Mouse (Mus musculus) heart, postnatal 0 days (tissue): ENCODE measurements around the gene Cdk14. TPM values are rescaled to one million over a fixed set of nuclear protein-coding genes. Genes with fewer than 3 reads are reported as not detected.

Experiments used
- ATAC-seq: fragments of 200-750 bp; cut with Nextera tagmentation; 2 replicates; pipeline ENCODE4 v1.8.0; 2017; ENCODE audit warnings: low read depth, moderate number of reproducible peaks, moderate library complexity; ENCODE audit not compliant: insufficient read depth
- DNase-seq: peaks from one replicate; pipeline ENCODE4 v3.0.0-alpha.2; 2016; ENCODE audit warnings: low spot score
- H3K27ac ChIP-seq: fragments of 300-500 bp; sonication (generic); 2 replicates; pipeline ENCODE4 v1.5.1; 2014; ENCODE audit warnings: low read depth, mild to moderate bottlenecking
- H3K27me3 ChIP-seq: fragments of 300-500 bp; sonication (generic); 2 replicates; pipeline ENCODE4 v1.6.1; 2014; ENCODE audit warnings: low read length, mixed read lengths; ENCODE audit not compliant: control insufficient read depth, insufficient read depth
- H3K36me3 ChIP-seq: fragments of 300-500 bp; sonication (generic); replicated peaks from 2 replicates; pipeline ENCODE4 v1.6.1; 2014; ENCODE audit warnings: low read length, mixed read lengths; ENCODE audit not compliant: control insufficient read depth, insufficient read depth
- H3K4me1 ChIP-seq: fragments of 300-500 bp; sonication (generic); 2 replicates; pipeline ENCODE4 v1.6.1; 2014; ENCODE audit warnings: antibody characterized with exemption; ENCODE audit not compliant: control insufficient read depth, insufficient read depth
- H3K4me2 ChIP-seq: fragments of 300-500 bp; sonication (generic); 2 replicates; pipeline ENCODE4 v1.6.1; 2014; ENCODE audit warnings: low read depth, mild to moderate bottlenecking, low read length, moderate library complexity
- H3K4me3 ChIP-seq: fragments of 300-500 bp; sonication (generic); 2 replicates; pipeline ENCODE4 v1.5.1; 2014; ENCODE audit warnings: low read depth, low read length
- H3K9ac ChIP-seq: fragments of 300-500 bp; sonication (generic); replicated peaks from 2 replicates; pipeline ENCODE4 v1.6.1; 2014; ENCODE audit warnings: low read depth, low read length, mixed read lengths
- H3K9me3 ChIP-seq: fragments of 300-500 bp; sonication (generic); replicated peaks from 2 replicates; pipeline ENCODE4 v1.6.1; 2016; ENCODE audit warnings: low read length; ENCODE audit not compliant: control insufficient read depth
- CTCF ChIP-seq: IDR thresholded peaks from 2 replicates; pipeline ENCODE4 v1.5.1; 2016; ENCODE audit warnings: antibody characterized with exemption, control low read depth, low read depth
- EP300 ChIP-seq: IDR thresholded peaks from 2 replicates; pipeline ENCODE4 v1.6.1; 2016; ENCODE audit warnings: antibody characterized with exemption, low read depth
- WGBS: fragments of 180-500 bp; shearing (Covaris S2); extraction: QIAGEN DNeasy Blood & Tissue Kit; methylation state at CpG from one replicate; pipeline ENCODE4 v1.1.7; 2014; 5-methylcytosine and 5-hydroxymethylcytosine counted together
- polyA plus RNA-seq: library from polyadenylated mRNA; unstranded; fragments of >200 nt; fragmentation: Nextera tagmentation; extraction: Ambion mirVana; gene quantifications from 2 replicates; pipeline ENCODE4 v1.2.1, GENCODE M21; 2015
- total RNA-seq: library from RNA; depleted of rRNA; stranded (reverse); fragments of >200 nt; gene quantifications from 2 replicates; pipeline ENCODE4 v1.2.3, GENCODE M21; 2014; ENCODE audit warnings: low replicate concordance

Cdk14 gene
- total and polyA plus RNA-seq, 2 experiments from 2014 or later, result 5.8 to 17.5 TPM

DNA sequence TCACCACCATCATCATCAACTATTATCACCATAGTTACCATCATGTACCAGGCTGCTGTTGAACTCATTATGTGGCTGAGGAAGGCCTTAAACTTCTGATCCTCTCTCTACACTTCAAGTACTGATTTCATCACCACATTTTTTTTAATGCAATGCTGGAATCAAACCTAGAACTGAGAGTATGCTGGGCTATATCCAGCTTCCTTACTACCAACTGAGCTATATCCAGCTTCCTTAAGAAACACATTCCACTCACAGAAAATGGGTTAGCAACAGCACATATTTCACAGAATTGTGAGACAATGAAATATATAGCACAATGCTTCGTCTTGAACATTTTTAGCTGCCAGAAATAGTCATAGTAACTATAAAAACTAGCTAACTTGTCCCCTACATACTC, 446.7 kb downstream of the Cdk14 start:
- DNase-seq (no peak), ATAC-seq (no peak)
- no peak for TF ChIP-seq EP300
- no peak for TF ChIP-seq CTCF
- Histone ChIP-seq H3K27ac (no peak overlapping the region), H3K4me3 (no peak overlapping the region), H3K4me2 (no peak overlapping the region), H3K4me1 (no peaks in the 10 kb centered on the region), H3K27me3 (no peaks in the 10 kb centered on the region), H3K9ac (no peak overlapping the region), H3K36me3 (no peaks in the 10 kb centered on the region), H3K9me3 (no peaks in the 10 kb centered on the region)
- WGBS, result 91% methylated on average over 1 of the region's 1 CpGs

DNA sequence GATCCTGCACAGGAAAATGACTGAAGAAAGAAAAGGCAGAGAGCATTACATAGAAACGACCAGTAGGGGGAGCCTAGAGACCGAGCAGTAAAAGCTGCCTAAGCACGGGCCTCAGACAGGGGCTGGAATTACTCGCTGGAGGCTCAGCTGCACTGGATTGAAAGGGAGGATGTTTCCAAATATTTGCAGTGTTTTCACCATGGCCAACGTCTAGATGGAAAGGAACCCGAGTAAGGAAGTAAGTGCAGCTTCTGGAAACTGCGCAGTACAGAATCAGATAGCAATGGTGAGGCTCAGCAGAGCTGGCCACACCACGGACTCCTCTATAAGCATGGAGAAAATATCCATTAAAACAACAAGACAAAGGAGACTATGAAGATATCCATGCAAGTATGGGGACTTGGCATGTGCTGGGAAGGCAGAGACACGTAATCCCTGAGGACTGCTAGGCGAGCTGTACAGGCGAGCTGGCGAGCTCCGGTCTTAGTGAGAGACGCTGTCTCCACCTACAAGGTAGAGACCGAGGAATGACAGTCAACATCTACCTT, 458.0 kb downstream of the Cdk14 start:
- peak; percentile 88 for DNase-seq
- WGBS, result 45% methylated on average over 15 of the region's 15 CpGs
- no peak overlapping the region for H3K4me3 ChIP-seq
- H3K4me2 ChIP-seq, result no peak overlapping the region
- no peak overlapping the region for H3K9ac ChIP-seq
- H3K4me1 ChIP-seq, result 0 out of 2 replicates have a peak, but pooled peaks cover 5% of the 10 kb centered on the region
- no peaks in the 10 kb centered on the region for H3K36me3 ChIP-seq
- no peak overlapping the region for H3K27ac ChIP-seq
- TF ChIP-seq EP300 (no peak), CTCF (peak; percentile 97)
- no peaks in the 10 kb centered on the region for H3K9me3 ChIP-seq
- peak; percentile 75 for ATAC-seq
- H3K27me3 ChIP-seq, result no peaks in the 10 kb centered on the region

DNA sequence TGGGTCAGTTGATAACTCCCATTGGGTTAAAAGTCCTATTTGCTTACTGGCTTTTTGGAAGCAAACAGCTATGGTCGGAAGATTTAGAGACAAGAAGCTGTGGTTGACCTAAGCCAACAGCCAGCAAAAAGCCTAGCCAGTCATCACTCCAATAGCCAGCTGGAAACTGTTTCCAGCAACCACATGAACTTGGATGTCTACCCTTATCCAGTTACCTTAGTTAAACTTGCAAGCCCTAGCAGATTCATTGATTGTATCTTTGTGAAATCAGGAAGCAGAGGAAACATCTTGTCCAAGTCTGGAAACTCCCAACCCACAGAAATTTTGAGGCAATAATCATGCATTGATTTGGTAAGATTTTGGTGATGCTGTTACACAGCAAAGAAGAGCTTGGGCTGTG, 458.5 kb downstream of the Cdk14 start:
- no peaks in the 10 kb centered on the region for H3K36me3 ChIP-seq
- TF ChIP-seq EP300 (no peak), CTCF (no peak)
- H3K4me1 ChIP-seq, result 0 out of 2 replicates have a peak, but pooled peaks cover 5% of the 10 kb centered on the region
- no peak overlapping the region for H3K9ac ChIP-seq
- H3K9me3 ChIP-seq, result no peaks in the 10 kb centered on the region
- WGBS, result 93% methylated on average over 1 of the region's 1 CpGs
- H3K4me3 ChIP-seq, result no peak overlapping the region
- ATAC-seq, result no peak
- no peak overlapping the region for H3K27ac ChIP-seq
- no peak overlapping the region for H3K4me2 ChIP-seq
- H3K27me3 ChIP-seq, result no peaks in the 10 kb centered on the region
- DNase-seq, result no peak

DNA sequence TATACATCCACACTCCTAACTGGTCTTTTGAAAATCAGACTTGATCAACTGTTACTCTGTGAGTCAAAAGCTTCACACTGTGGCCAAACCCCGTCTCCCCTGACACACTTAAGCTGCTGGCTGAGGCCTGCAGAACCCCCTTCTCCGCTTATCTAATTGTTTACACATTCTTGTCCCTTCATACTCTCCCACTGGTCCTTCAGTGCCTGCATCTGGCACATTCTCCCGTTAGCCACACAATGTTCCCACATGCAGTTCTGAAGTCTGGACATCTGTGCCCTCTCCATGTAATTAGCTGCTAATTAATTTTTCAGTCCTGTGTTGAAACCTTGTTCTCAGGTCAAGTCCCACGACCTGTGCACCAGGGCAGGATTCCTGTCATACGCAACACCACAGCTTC, 460.7 kb downstream of the Cdk14 start:
- 33% methylated on average over 5 of the region's 5 CpGs for WGBS
- ATAC-seq (peak; percentile 42; the same call in 1 of the 2 replicates), DNase-seq (no peak)
- TF ChIP-seq CTCF (no peak), EP300 (no peak)
- 0 out of 2 replicates have a peak, but pooled peaks cover 5% of the 10 kb centered on the region for H3K4me1 ChIP-seq
- H3K27ac ChIP-seq, result no peak overlapping the region
- H3K36me3 ChIP-seq, result no peaks in the 10 kb centered on the region
- H3K9me3 ChIP-seq, result no peaks in the 10 kb centered on the region
- H3K27me3 ChIP-seq, result no peaks in the 10 kb centered on the region
- no peak overlapping the region for H3K4me3 ChIP-seq
- no peak overlapping the region for H3K9ac ChIP-seq
- no peak overlapping the region for H3K4me2 ChIP-seq

DNA sequence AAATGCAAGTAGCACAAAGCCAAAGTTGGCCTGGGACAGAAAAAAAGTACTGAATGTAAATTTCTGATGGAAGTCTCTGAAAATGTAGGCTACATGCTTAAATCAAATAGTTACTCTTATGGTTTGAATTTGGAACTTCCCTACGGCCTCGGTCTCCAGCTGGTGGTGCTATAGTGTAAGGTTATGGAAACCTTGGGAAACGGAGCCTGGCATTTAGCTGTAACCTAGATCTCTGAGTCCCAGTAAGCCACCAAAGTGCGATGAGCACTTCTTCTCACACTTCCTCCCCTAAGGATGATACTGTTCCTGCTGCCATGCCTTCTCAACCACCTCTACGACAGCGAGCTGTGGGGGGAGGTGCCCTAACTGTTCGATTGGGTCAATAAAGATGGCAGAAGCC, 464.1 kb downstream of the Cdk14 start:
- no peak for DNase-seq
- H3K4me3 ChIP-seq, result no peak overlapping the region
- no peak for TF ChIP-seq CTCF
- TF ChIP-seq EP300, result no peak
- no peak overlapping the region for H3K9ac ChIP-seq
- no peaks in the 10 kb centered on the region for H3K27me3 ChIP-seq
- H3K36me3 ChIP-seq, result no peaks in the 10 kb centered on the region
- H3K9me3 ChIP-seq, result no peaks in the 10 kb centered on the region
- H3K27ac ChIP-seq, result no peak overlapping the region
- H3K4me1 ChIP-seq, result 0 out of 2 replicates have a peak, but pooled peaks cover 5% of the 10 kb centered on the region
- no peak for ATAC-seq
- no peak overlapping the region for H3K4me2 ChIP-seq
- 68% methylated on average over 7 of the region's 7 CpGs for WGBS

DNA sequence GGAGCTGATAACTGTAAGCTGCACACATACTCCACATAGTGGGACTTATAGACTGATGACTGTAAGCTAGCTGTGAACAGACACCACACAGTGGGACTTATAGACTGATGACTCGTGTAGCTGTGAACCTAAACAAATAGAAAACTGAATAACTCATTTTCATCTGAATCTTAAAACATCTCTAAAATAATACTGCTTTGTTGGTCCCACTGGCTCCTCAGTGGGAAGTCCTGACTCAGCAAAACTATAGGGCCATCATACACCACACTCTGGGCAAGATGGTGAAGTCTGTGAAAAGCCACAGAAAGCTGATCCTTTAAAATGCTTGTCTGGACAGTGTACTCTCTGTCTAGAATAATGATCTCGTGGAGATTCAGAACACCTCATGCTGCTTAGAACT, 464.7 kb downstream of the Cdk14 start:
- DNase-seq, result no peak
- no peaks in the 10 kb centered on the region for H3K27me3 ChIP-seq
- H3K27ac ChIP-seq, result no peak overlapping the region
- WGBS, result 90% methylated on average over 2 of the region's 2 CpGs
- no peaks in the 10 kb centered on the region for H3K9me3 ChIP-seq
- no peak for ATAC-seq
- no peak overlapping the region for H3K4me2 ChIP-seq
- H3K4me3 ChIP-seq, result no peak overlapping the region
- TF ChIP-seq EP300, result no peak
- TF ChIP-seq CTCF, result no peak
- H3K9ac ChIP-seq, result no peak overlapping the region
- H3K36me3 ChIP-seq, result no peaks in the 10 kb centered on the region
- H3K4me1 ChIP-seq, result 0 out of 2 replicates have a peak, but pooled peaks cover 5% of the 10 kb centered on the region
